Mouse (Mus musculus) forebrain, embryonic 11.5 days (tissue): Measurements from ENCODE around the gene Olfm4. TPM values are rescaled to one million over a fixed set of nuclear protein-coding genes. Genes with fewer than 3 reads are reported as not detected.
A peak's percentile ranks its signal among the peaks of the same experiment; 100 is the strongest.

Experiments used
- ATAC-seq: fragments of 200-750 bp; cut with Nextera tagmentation; replicated peaks from 2 replicates; pipeline ENCODE4 v1.8.0; 2017; ENCODE audit warnings: moderate TSS enrichment; ENCODE audit not compliant: low FRiP score
- DNase-seq: peaks from one replicate; pipeline ENCODE4 v3.0.0-alpha.2; 2017; ENCODE audit warnings: low spot score
- H3K27ac ChIP-seq: fragments of 300-500 bp; sonication (generic); 2 replicates; pipeline ENCODE4 v1.5.1; 2014; ENCODE audit warnings: low read depth, low read length
- H3K27me3 ChIP-seq: fragments of 300-500 bp; sonication (generic); 2 replicates; pipeline ENCODE4 v1.6.1; 2014; ENCODE audit warnings: mild to moderate bottlenecking, low read length, mixed read lengths; ENCODE audit not compliant: control insufficient read depth, insufficient read depth
- H3K36me3 ChIP-seq: fragments of 300-500 bp; sonication (generic); 2 replicates; pipeline ENCODE4 v1.6.1; 2014; ENCODE audit warnings: mild to moderate bottlenecking, low read length, moderate library complexity, mixed read lengths; ENCODE audit not compliant: control insufficient read depth, insufficient read depth
- H3K4me1 ChIP-seq: fragments of 300-500 bp; sonication (generic); replicated peaks from 2 replicates; pipeline ENCODE4 v1.6.1; 2014; ENCODE audit warnings: low read length, mixed read lengths; ENCODE audit not compliant: control insufficient read depth, insufficient read depth
- H3K4me2 ChIP-seq: fragments of 300-500 bp; sonication (generic); 2 replicates; pipeline ENCODE4 v1.6.1; 2014; ENCODE audit warnings: low read depth, mild to moderate bottlenecking, low read length, moderate library complexity, mixed read lengths; ENCODE audit not compliant: severe bottlenecking
- H3K4me3 ChIP-seq: fragments of 300-500 bp; sonication (generic); 2 replicates; pipeline ENCODE4 v1.5.1; 2014; ENCODE audit warnings: low read depth, low read length
- H3K9ac ChIP-seq: fragments of 300-500 bp; sonication (generic); 2 replicates; pipeline ENCODE4 v1.6.1; 2014; ENCODE audit warnings: low read length
- H3K9me3 ChIP-seq: fragments of 300-500 bp; sonication (generic); 2 replicates; pipeline ENCODE4 v1.6.1; 2016; ENCODE audit warnings: low read length, mixed read lengths; ENCODE audit not compliant: control insufficient read depth
- WGBS: fragments of 180-500 bp; shearing (Covaris S2); extraction: QIAGEN DNeasy Blood & Tissue Kit; methylation state at CpG from one replicate; pipeline ENCODE4 v1.1.7; 2014; 5-methylcytosine and 5-hydroxymethylcytosine counted together
- polyA plus RNA-seq: library from polyadenylated mRNA; unstranded; fragments of >200 nt; fragmentation: Nextera tagmentation; extraction: Ambion mirVana; gene quantifications from 2 replicates; pipeline ENCODE4 v1.2.1, GENCODE M21; 2014

Olfm4 gene
- polyA plus RNA-seq, 1 experiment from 2014 or later: 0.59 TPM

DNA sequence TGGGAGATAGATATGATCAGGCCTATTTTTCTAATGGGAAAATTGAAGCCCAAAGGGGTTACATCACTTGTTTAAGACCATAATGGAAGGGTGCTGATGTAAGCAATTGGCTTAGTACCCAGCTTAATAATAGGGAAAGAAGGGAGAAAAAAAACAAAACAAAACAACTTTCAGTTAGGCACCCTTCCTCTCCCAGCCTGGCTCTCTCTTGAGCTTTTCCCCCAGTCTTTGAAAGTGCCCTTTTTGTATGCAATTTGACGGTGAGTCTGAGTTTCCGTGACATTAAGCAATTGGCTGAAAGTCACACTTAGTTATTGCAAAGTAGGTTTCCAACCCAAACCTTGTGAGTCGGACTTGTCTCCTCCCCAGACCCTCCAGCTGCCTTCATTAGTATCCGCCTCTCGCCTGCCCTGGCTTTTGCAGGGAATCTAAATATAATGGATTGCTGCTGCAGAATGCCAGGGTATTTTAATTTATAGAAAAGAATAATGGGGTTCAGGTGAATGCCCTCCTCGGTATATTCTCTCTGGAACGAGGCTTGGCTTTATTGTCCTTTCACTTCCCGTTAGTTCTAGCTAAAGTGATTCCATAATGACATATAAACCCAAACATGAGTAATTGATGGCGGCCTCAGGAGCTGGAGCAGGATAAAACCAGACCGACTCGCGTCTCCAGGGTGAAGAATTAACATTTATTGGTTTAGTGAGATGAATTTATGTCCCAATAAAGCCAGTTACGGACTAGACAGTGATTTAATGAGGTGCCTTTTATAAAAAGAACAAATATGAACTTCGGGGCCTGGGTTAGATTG lies 12.7 kb upstream of the Olfm4 start:
- Histone ChIP-seq H3K9ac (no peak overlapping the region), H3K9me3 (no peaks in the 10 kb centered on the region), H3K27me3 (no peaks in the 10 kb centered on the region), H3K36me3 (no peaks in the 10 kb centered on the region), H3K4me1 (no peaks in the 10 kb centered on the region), H3K4me2 (no peak overlapping the region), H3K4me3 (no peak overlapping the region), H3K27ac (no peak overlapping the region)
- DNase-seq (no peak), ATAC-seq (no peak)
- 66% methylated on average over 14 of the region's 14 CpGs for WGBS

DNA sequence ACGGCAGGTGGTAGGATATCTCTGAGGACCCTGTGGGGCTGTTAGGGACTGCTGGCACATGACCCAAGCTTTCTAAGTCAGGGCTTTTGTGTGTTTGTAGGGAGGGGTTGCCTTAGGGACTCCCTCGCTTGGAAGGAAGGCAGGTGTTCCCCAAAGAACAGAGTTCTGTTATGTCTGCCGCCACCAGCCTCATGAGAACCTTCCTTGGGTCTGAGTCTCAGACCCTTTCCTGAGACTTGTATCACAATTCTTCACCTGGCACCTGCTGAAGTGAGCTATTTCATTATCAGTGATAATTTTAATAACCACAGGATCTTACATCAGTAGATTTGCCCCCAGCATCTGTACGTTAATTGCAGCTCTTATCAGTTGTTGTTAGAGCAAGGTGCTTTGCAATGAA lies 2.4 kb upstream of the Olfm4 start:
- Histone ChIP-seq H3K4me3 (no peak overlapping the region), H3K4me2 (no peak overlapping the region), H3K9ac (no peak overlapping the region), H3K27ac (no peak overlapping the region), H3K36me3 (no peaks in the 10 kb centered on the region), H3K4me1 (no peaks in the 10 kb centered on the region), H3K9me3 (no peaks in the 10 kb centered on the region), H3K27me3 (no peaks in the 10 kb centered on the region)
- ATAC-seq: no peak
- no peak for DNase-seq
- 80% methylated on average over 4 of the region's 4 CpGs for WGBS

DNA sequence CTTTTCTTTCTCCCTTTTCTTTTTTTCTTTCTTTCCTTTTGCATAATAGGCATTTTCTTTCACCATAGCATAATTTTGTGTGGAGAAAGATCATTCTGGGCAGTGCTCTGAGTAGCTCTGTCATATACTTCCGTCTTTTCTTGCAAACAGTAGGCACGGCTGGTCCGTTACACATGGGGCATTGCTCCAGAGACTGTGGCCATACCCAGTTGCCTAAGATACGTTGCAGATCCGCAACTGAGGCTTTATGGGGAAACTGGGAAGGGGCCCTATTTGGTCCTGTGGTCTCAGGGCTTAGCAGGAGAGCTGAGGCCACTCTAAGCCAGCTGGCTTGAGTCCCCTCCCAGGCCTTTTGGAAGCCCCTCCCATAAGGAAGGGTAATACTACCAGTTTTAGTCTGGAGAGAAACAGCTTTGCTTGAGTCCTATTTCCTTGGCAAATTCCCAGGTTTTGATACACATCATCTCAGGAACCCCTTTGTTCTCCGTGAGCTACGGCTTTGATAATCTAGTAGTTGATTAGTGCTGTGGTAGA lies 1.3 kb downstream of the Olfm4 start:
- H3K4me3 ChIP-seq: no peak overlapping the region

DNA sequence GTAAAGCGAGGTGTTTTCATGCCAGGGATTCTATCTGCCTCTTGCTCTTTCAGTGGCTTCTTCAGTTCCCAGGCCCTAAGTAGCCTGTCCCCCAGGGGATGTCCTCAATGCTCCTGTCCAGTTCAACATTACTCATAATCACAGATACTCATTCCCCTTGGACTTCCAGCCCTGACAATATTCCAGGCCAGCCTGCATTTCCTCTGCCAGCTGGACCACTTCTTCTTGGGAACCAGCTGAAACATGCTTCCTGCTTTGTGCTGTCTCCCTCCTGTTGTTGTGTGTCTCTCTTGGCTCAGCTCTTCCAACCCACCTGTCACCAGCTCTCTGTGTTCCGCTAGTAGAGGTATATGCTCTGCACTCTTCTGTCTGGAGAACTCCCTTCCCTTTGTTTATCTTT lies 1.8 kb downstream of the Olfm4 start:
- ATAC-seq: no peak
- no peak overlapping the region for H3K27ac ChIP-seq

More for the DNA sequence above, 1.3 kb downstream of the Olfm4 start:
- Histone ChIP-seq H3K9ac (no peak overlapping the region), H3K9me3 (no peaks in the 10 kb centered on the region), H3K4me2 (no peak overlapping the region), H3K27ac (no peak overlapping the region), H3K4me1 (no peaks in the 10 kb centered on the region), H3K27me3 (no peaks in the 10 kb centered on the region), H3K36me3 (no peaks in the 10 kb centered on the region)
- no peak for ATAC-seq
- 84% methylated on average over 7 of the region's 7 CpGs for WGBS
- no peak for DNase-seq

DNA sequence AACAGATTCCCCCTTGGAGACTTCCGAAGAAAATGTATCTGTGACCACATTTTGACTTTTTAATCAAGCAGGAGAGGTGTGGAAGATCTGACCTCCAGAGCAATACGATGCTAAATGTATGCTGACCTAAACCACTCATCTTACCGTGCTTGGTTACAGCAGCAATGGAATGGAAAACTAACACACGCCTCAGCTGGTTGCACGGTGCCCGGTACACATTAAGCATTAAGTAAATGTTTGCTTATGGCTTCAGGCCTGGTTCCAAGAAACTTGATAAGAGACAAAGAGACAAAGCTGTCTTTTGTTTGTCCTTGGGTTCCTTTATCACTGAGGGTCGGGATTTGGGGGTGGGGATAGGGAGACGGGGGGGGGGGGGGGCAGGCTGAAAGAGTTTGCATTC lies 3.0 kb downstream of the Olfm4 start:
- Histone ChIP-seq H3K4me2 (no peak overlapping the region), H3K9ac (no peak overlapping the region), H3K27ac (no peak overlapping the region), H3K4me3 (no peak overlapping the region), H3K36me3 (no peaks in the 10 kb centered on the region), H3K4me1 (no peaks in the 10 kb centered on the region), H3K27me3 (no peaks in the 10 kb centered on the region), H3K9me3 (no peaks in the 10 kb centered on the region)
- ATAC-seq (no peak), DNase-seq (no peak)
- WGBS: 69% methylated on average over 8 of the region's 8 CpGs

More for the DNA sequence above, 1.8 kb downstream of the Olfm4 start:
- 95% methylated on average over 2 of the region's 2 CpGs for WGBS
- Histone ChIP-seq H3K4me3 (no peak overlapping the region), H3K9ac (no peak overlapping the region), H3K36me3 (no peaks in the 10 kb centered on the region), H3K4me2 (no peak overlapping the region), H3K27me3 (no peaks in the 10 kb centered on the region), H3K4me1 (no peaks in the 10 kb centered on the region), H3K9me3 (no peaks in the 10 kb centered on the region)
- no peak for DNase-seq

DNA sequence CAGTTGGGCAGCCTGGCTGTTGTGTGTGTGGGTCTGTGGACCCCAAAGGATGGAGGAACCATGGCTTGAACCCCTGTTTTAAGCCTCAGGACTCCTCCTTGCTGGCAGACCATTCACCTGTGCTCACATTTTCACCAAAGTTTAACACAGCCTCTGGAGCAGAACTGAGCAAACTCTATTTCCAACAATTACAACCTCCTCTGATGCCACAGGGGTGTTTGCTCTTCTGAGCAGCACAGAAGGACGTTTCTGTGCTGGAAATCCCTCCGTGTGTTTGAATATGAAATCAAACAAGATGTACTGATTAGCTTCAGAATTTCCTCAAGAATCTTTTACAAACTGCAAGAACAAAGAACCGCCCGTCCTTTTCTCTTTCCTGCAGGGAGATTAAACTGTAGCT lies 5.9 kb downstream of the Olfm4 start:
- no peaks in the 10 kb centered on the region for H3K4me1 ChIP-seq
- no peak overlapping the region for H3K27ac ChIP-seq
- no peak for ATAC-seq
- H3K27me3 ChIP-seq: no peaks in the 10 kb centered on the region
- H3K36me3 ChIP-seq: no peaks in the 10 kb centered on the region
- no peak overlapping the region for H3K4me2 ChIP-seq
- H3K4me3 ChIP-seq: no peak overlapping the region
- H3K9ac ChIP-seq: no peak overlapping the region
- 31% methylated on average over 4 of the region's 4 CpGs for WGBS
- H3K9me3 ChIP-seq: no peaks in the 10 kb centered on the region
- no peak for DNase-seq

DNA sequence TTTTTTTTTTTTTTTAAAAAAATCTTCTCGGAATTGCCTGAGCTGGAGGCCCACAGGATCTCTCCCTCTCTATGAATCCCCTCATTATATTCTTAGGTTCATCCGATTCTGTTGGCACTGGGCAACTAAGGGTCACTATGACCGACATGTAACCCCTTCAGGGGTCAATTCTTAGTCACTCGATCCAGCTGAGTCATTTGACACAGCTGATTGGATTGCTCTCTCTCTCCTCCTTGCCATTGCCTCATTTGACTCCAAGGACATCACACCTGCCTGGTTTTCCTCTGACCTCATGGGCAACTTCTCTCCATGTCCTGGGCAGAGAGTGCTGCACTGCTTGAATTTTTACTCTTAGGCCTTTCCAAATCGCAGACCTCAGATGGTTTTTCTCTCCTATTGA lies 6.7 kb downstream of the Olfm4 start:
- Histone ChIP-seq H3K4me3 (no peak overlapping the region), H3K4me1 (no peaks in the 10 kb centered on the region), H3K9ac (no peak overlapping the region), H3K4me2 (no peak overlapping the region), H3K9me3 (no peaks in the 10 kb centered on the region), H3K36me3 (no peaks in the 10 kb centered on the region), H3K27ac (no peak overlapping the region), H3K27me3 (no peaks in the 10 kb centered on the region)
- ATAC-seq (no peak), DNase-seq (no peak)
- WGBS: 53% methylated on average over 5 of the region's 5 CpGs

DNA sequence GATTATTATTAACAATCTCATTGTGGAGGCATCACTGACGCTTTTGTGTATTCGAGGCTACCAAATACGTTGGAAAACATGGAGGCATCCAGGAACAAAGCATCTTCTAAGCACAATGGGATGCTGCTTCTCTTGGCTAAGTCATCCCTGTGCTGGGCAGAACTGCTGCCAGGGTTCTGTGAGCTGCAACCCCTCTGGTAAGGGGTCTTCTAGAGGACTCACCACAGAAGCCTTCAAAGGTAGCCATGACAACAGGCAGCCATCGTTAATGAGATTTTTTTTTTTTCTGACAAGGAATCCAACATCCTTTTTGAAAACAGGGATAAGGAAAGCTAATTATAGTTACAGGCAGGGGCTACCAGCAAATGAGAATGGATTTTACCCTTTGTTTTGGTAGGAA lies 13.7 kb downstream of the Olfm4 start:
- H3K27ac ChIP-seq: peak overlapping the region; percentile 53; the same call in 1 of the 2 replicates
- no peaks in the 10 kb centered on the region; the same call in 1 of the 2 replicates for H3K4me1 ChIP-seq
- no peak overlapping the region for H3K9ac ChIP-seq
- no peak overlapping the region for H3K4me3 ChIP-seq
- ATAC-seq (peak; percentile 83; the same call in 1 of the 2 replicates), DNase-seq (peak; percentile 63)
- WGBS: 23% methylated on average over 4 of the region's 4 CpGs
- no peaks in the 10 kb centered on the region for H3K9me3 ChIP-seq
- no peaks in the 10 kb centered on the region for H3K27me3 ChIP-seq
- no peak overlapping the region for H3K4me2 ChIP-seq
- no peaks in the 10 kb centered on the region for H3K36me3 ChIP-seq

DNA sequence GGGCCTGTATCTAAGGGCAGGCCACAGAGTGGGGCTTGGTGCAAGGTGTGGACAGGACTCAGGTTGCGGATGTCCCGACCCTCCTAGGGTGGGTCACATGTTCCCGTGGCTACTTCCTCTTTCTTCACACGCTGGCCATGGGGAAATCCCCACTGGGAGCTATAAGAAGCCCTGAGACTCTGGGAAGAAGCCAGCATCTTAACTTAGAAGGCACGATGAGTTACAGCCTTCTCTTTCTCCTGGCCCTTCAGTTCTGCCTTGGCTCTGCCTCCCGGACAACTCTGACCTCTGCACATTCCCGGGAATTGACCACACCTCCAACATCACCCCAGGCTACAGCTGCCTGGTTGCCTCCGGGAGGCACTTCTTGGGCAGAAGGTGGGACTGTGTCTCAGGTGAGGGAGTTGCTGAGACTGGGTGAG lies 16.2 kb downstream of the Olfm4 start:
- Histone ChIP-seq H3K36me3 (no peaks in the 10 kb centered on the region), H3K27me3 (no peaks in the 10 kb centered on the region), H3K4me3 (no peak overlapping the region), H3K9ac (no peak overlapping the region), H3K9me3 (no peaks in the 10 kb centered on the region), H3K4me2 (no peak overlapping the region), H3K27ac (no peak overlapping the region), H3K4me1 (no peaks in the 10 kb centered on the region; the same call in 1 of the 2 replicates)
- DNase-seq (no peak), ATAC-seq (no peak)
- 61% methylated on average over 8 of the region's 8 CpGs for WGBS
